Mouse (Mus musculus): ENCODE data around the gene 1700025C18Rik. TPM values are rescaled to one million over a fixed set of nuclear protein-coding genes. Genes with fewer than 3 reads are reported as not detected.
A peak's percentile ranks its signal among the peaks of the same experiment; 100 is the strongest.

1700025C18Rik gene
- polyA plus RNA-seq, 1 experiment, result not detected

- H3K4me3 ChIP-seq (ENCODE audit: insufficient read depth, low read length), result no peak overlapping the region
- H3K27ac ChIP-seq (ENCODE audit: insufficient read depth, low read length), result no peak overlapping the region
- TF ChIP-seq CTCF (IDR thresholded peaks at IDR 0.05; ENCODE audit: extremely low read depth, insufficient read depth, low read length), result no peak
- no peak for TF ChIP-seq POLR2A (IDR thresholded peaks at IDR 0.05; ENCODE audit: extremely low read depth, insufficient read depth, low read length)
- H3K4me1 ChIP-seq (ENCODE audit: control insufficient read depth, insufficient read depth, low read length), result no peaks in the 10 kb centered on the region
Measured at GRCm38 (mm10) chr2:165081257-165081656, 9.3 kb downstream of the 1700025C18Rik start.

GRCm38 (mm10) chr2:165080657-165081056 lies 9.9 kb downstream of the 1700025C18Rik start:
- H3K4me3 ChIP-seq (ENCODE audit: insufficient read depth, low read length), result no peak overlapping the region
- no peak overlapping the region for H3K27ac ChIP-seq (ENCODE audit: insufficient read depth, low read length)
- no peak for TF ChIP-seq POLR2A (IDR thresholded peaks at IDR 0.05; ENCODE audit: extremely low read depth, insufficient read depth, low read length)
- TF ChIP-seq CTCF (IDR thresholded peaks at IDR 0.05; ENCODE audit: extremely low read depth, insufficient read depth, low read length), result no peak
- H3K4me1 ChIP-seq (ENCODE audit: control insufficient read depth, insufficient read depth, low read length), result no peaks in the 10 kb centered on the region

GRCm38 (mm10) chr2:165078605-165079004 lies 11.9 kb downstream of the 1700025C18Rik start:
- Histone ChIP-seq H3K4me3 (ENCODE audit: insufficient read depth, low read length) (no peak overlapping the region), H3K4me1 (ENCODE audit: control insufficient read depth, insufficient read depth, low read length) (peaks cover 3% of the 10 kb centered on the region; the same call in 1 of the 2 replicates), H3K27ac (ENCODE audit: insufficient read depth, low read length) (no peak overlapping the region)
- TF ChIP-seq POLR2A (IDR thresholded peaks at IDR 0.05; ENCODE audit: extremely low read depth, insufficient read depth, low read length) (no peak), CTCF (IDR thresholded peaks at IDR 0.05; ENCODE audit: extremely low read depth, insufficient read depth, low read length) (no peak)

- TF ChIP-seq POLR2A (IDR thresholded peaks at IDR 0.05; ENCODE audit: extremely low read depth, insufficient read depth, low read length) (no peak), CTCF (IDR thresholded peaks at IDR 0.05; ENCODE audit: extremely low read depth, insufficient read depth, low read length) (no peak)
- Histone ChIP-seq H3K4me3 (ENCODE audit: insufficient read depth, low read length) (no peak overlapping the region), H3K4me1 (ENCODE audit: control insufficient read depth, insufficient read depth, low read length) (peaks cover 6% of the 10 kb centered on the region; the same call in 1 of the 2 replicates), H3K27ac (ENCODE audit: insufficient read depth, low read length) (no peak overlapping the region)
Measured at GRCm38 (mm10) chr2:165078045-165078444, 12.5 kb downstream of the 1700025C18Rik start.

- H3K27ac ChIP-seq (ENCODE audit: insufficient read depth, low read length), result no peak overlapping the region
- H3K4me1 ChIP-seq (ENCODE audit: control insufficient read depth, insufficient read depth, low read length), result peaks cover 8% of the 10 kb centered on the region
- H3K4me3 ChIP-seq (ENCODE audit: insufficient read depth, low read length), result no peak overlapping the region
- TF ChIP-seq CTCF (IDR thresholded peaks at IDR 0.05; ENCODE audit: extremely low read depth, insufficient read depth, low read length) (no peak), POLR2A (IDR thresholded peaks at IDR 0.05; ENCODE audit: extremely low read depth, insufficient read depth, low read length) (no peak)
Measured at GRCm38 (mm10) chr2:165077055-165077454, 13.5 kb downstream of the 1700025C18Rik start.

GRCm38 (mm10) chr2:165074937-165075336 lies 15.6 kb downstream of the 1700025C18Rik start:
- Histone ChIP-seq H3K4me3 (ENCODE audit: insufficient read depth, low read length) (no peak overlapping the region), H3K4me1 (ENCODE audit: control insufficient read depth, insufficient read depth, low read length) (peaks cover 8% of the 10 kb centered on the region), H3K27ac (ENCODE audit: insufficient read depth, low read length) (no peak overlapping the region)
- TF ChIP-seq CTCF (IDR thresholded peaks at IDR 0.05; ENCODE audit: extremely low read depth, insufficient read depth, low read length) (peak; percentile 98), POLR2A (IDR thresholded peaks at IDR 0.05; ENCODE audit: extremely low read depth, insufficient read depth, low read length) (no peak)

GRCm38 (mm10) chr2:165074081-165074884 lies 16.3 kb downstream of the 1700025C18Rik start:
- Histone ChIP-seq H3K4me1 (ENCODE audit: control insufficient read depth, insufficient read depth, low read length) (peaks cover 8% of the 10 kb centered on the region), H3K4me3 (ENCODE audit: insufficient read depth, low read length) (no peak overlapping the region), H3K27ac (ENCODE audit: insufficient read depth, low read length) (no peak overlapping the region)
- TF ChIP-seq POLR2A (IDR thresholded peaks at IDR 0.05; ENCODE audit: extremely low read depth, insufficient read depth, low read length) (no peak), CTCF (IDR thresholded peaks at IDR 0.05; ENCODE audit: extremely low read depth, insufficient read depth, low read length) (no peak)

GRCm38 (mm10) chr2:165073381-165073781 lies 17.2 kb downstream of the 1700025C18Rik start:
- H3K4me1 ChIP-seq (ENCODE audit: control insufficient read depth, insufficient read depth, low read length), result peaks cover 10% of the 10 kb centered on the region
- H3K27ac ChIP-seq (ENCODE audit: insufficient read depth, low read length), result no peak overlapping the region
- no peak overlapping the region for H3K4me3 ChIP-seq (ENCODE audit: insufficient read depth, low read length)
- no peak for TF ChIP-seq POLR2A (IDR thresholded peaks at IDR 0.05; ENCODE audit: extremely low read depth, insufficient read depth, low read length)
- no peak for TF ChIP-seq CTCF (IDR thresholded peaks at IDR 0.05; ENCODE audit: extremely low read depth, insufficient read depth, low read length)

- TF ChIP-seq POLR2A (IDR thresholded peaks at IDR 0.05; ENCODE audit: extremely low read depth, insufficient read depth, low read length) (no peak), CTCF (IDR thresholded peaks at IDR 0.05; ENCODE audit: extremely low read depth, insufficient read depth, low read length) (peak; percentile 74)
- H3K4me1 ChIP-seq (ENCODE audit: control insufficient read depth, insufficient read depth, low read length), result peaks cover 10% of the 10 kb centered on the region
- no peak overlapping the region for H3K27ac ChIP-seq (ENCODE audit: insufficient read depth, low read length)
- no peak overlapping the region for H3K4me3 ChIP-seq (ENCODE audit: insufficient read depth, low read length)
Measured at GRCm38 (mm10) chr2:165070096-165070816, 20.3 kb downstream of the 1700025C18Rik start.

All from cortical plate, adult 2 months (tissue).